Mouse (Mus musculus) cortical plate, adult 2 months (tissue): Measurements from ENCODE around the gene Praf2. TPM values are rescaled to one million over a fixed set of nuclear protein-coding genes. Genes with fewer than 3 reads are reported as not detected.

Source experiments
- H3K27ac ChIP-seq: fragments of 200-500 bp; 2 replicates; pipeline ENCODE4 v1.5.1; 2012; ENCODE audit warnings: low read length, control low read depth, inconsistent platforms; ENCODE audit not compliant: insufficient read depth
- H3K4me1 ChIP-seq: fragments of 200-500 bp; 2 replicates; pipeline ENCODE4 v1.6.1; 2011; ENCODE audit warnings: low read length; ENCODE audit not compliant: control insufficient read depth, insufficient read depth
- H3K4me3 ChIP-seq: fragments of 200-500 bp; 2 replicates; pipeline ENCODE4 v1.5.1; 2011; ENCODE audit warnings: mild to moderate bottlenecking, low read length, control low read depth; ENCODE audit not compliant: insufficient read depth
- CTCF ChIP-seq: fragments of 200-500 bp; IDR thresholded peaks from 2 replicates; pipeline ENCODE4 v1.5.1; 2011; ENCODE audit warnings: mild to moderate bottlenecking, control low read depth, low read length; ENCODE audit not compliant: insufficient read depth; ENCODE audit errors: extremely low read depth
- POLR2A ChIP-seq: fragments of 200-500 bp; IDR thresholded peaks from 2 replicates; pipeline ENCODE4 v1.6.1; 2011; ENCODE audit warnings: mild to moderate bottlenecking, low read length, control low read depth; ENCODE audit not compliant: insufficient read depth; ENCODE audit errors: extremely low read depth
- polyA plus RNA-seq: library from polyadenylated mRNA; depleted of rRNA; stranded (reverse); fragments of >200 nt; gene quantifications from 2 replicates; pipeline ENCODE4 v1.2.3, GENCODE M21; 2012

The Praf2 gene
- polyA plus RNA-seq, 1 experiment: 131 TPM

GRCm38 (mm10) chrX:7721514-7722281, 6.5 kb upstream of the Praf2 start, which contains the start of gene Gm45208:
TSS of gene Gm45208 (plus strand) at chrX:7722245.
- Histone ChIP-seq H3K27ac (peak within 1 kb of the TSS; percentile 89), H3K4me1 (no peaks in the 10 kb centered on the region), H3K4me3 (peak within 1 kb of the TSS; percentile 85)
- TF ChIP-seq POLR2A: no peak
- TF ChIP-seq CTCF: no peak

- H3K4me3 ChIP-seq: peak overlapping the region; percentile 85
- TF ChIP-seq POLR2A (no peak), CTCF (no peak)
These were observed 6.0 kb upstream of the Praf2 start for GRCm38 (mm10) chrX:7722282-7722611.

DNA sequence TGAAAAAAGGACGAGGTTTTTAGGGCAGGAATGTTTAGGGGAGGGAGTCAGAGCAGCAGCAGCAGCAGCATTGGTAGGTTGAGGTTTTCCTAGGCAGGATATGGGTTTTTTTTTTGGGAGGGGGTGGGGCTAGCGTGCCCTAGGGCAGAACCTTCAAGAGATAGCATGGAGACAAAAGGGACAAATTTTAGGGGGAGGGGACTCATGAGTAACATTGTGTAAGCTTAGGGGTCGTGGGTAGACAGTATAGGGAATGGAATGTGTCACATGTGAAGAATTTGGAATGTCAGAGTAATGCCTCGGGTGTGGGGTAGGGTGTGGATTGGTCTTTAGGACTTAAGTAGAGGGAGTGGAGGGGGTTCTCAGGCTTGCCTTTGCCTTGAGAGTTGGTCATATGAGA, 5.5 kb upstream of the Praf2 start:
- TF ChIP-seq POLR2A: no peak
- no peak for TF ChIP-seq CTCF
- no peaks in the 10 kb centered on the region for H3K4me1 ChIP-seq
- H3K4me3 ChIP-seq: peak overlapping the region; percentile 85
- H3K27ac ChIP-seq: no peak overlapping the region

More at GRCm38 (mm10) chrX:7722282-7722611, 6.0 kb upstream of the Praf2 start:
- Histone ChIP-seq H3K4me1 (no peaks in the 10 kb centered on the region), H3K27ac (peak overlapping the region; percentile 89)

DNA sequence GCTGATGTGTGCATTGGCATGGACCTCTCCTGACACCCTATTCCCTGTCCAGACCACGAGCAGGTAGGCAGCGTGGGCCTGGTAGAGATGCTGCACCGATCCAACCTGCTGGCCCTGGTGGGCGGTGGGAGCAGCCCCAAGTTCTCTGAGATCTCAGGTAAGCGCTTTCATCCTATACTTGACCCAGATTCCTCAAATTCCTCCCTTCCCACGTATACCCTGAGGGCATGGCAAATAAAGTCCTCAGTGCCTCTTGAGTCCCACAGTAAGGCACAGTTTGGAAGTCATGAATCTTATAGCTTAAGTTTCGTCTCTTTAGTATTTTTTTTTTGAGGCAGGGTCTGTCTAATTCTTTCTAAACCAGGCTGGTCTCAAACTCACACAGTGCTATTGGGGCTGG, 4.1 kb upstream of the Praf2 start:
- no peak overlapping the region for H3K4me3 ChIP-seq
- no peak overlapping the region for H3K27ac ChIP-seq
- TF ChIP-seq POLR2A (no peak), CTCF (no peak)
- no peaks in the 10 kb centered on the region for H3K4me1 ChIP-seq

GRCm38 (mm10) chrX:7725841-7726240, 2.4 kb upstream of the Praf2 start:
- TF ChIP-seq CTCF (no peak), POLR2A (no peak)
- no peaks in the 10 kb centered on the region for H3K4me1 ChIP-seq
- H3K4me3 ChIP-seq: no peak overlapping the region
- no peak overlapping the region for H3K27ac ChIP-seq

DNA sequence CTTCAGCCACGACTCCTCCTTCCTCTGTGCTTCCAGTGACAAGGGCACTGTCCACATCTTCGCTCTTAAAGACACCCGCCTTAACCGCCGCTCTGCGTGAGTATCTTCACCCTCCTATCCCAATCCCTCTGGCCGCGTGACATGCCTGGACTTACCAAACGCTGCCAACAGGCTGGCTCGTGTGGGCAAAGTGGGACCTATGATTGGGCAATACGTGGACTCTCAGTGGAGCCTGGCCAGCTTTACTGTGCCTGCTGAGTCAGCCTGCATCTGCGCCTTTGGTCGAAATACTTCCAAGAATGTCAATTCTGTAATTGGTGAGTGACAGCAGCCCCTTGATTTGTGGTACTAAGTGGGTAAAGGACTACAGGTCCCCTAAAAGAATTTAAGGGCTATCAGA, 1.1 kb upstream of the Praf2 start:
- no peak overlapping the region for H3K27ac ChIP-seq
- no peaks in the 10 kb centered on the region for H3K4me1 ChIP-seq
- H3K4me3 ChIP-seq: no peak overlapping the region
- no peak for TF ChIP-seq CTCF
- no peak for TF ChIP-seq POLR2A

GRCm38 (mm10) chrX:7728922-7729265, 655 bp downstream of the Praf2 start:
- H3K27ac ChIP-seq: no peak overlapping the region

GRCm38 (mm10) chrX:7733571-7734156, 5.4 kb downstream of the Praf2 start:
- TF ChIP-seq POLR2A: no peak
- peak; percentile 19; the same call in 1 of the 2 replicates for TF ChIP-seq CTCF
- H3K27ac ChIP-seq: no peak overlapping the region
- no peak overlapping the region for H3K4me3 ChIP-seq
- H3K4me1 ChIP-seq: no peaks in the 10 kb centered on the region

More at GRCm38 (mm10) chrX:7728922-7729265, 655 bp downstream of the Praf2 start:
- TF ChIP-seq CTCF: no peak
- TF ChIP-seq POLR2A: no peak
- Histone ChIP-seq H3K4me1 (no peaks in the 10 kb centered on the region), H3K4me3 (peak overlapping the region; percentile 76)

DNA sequence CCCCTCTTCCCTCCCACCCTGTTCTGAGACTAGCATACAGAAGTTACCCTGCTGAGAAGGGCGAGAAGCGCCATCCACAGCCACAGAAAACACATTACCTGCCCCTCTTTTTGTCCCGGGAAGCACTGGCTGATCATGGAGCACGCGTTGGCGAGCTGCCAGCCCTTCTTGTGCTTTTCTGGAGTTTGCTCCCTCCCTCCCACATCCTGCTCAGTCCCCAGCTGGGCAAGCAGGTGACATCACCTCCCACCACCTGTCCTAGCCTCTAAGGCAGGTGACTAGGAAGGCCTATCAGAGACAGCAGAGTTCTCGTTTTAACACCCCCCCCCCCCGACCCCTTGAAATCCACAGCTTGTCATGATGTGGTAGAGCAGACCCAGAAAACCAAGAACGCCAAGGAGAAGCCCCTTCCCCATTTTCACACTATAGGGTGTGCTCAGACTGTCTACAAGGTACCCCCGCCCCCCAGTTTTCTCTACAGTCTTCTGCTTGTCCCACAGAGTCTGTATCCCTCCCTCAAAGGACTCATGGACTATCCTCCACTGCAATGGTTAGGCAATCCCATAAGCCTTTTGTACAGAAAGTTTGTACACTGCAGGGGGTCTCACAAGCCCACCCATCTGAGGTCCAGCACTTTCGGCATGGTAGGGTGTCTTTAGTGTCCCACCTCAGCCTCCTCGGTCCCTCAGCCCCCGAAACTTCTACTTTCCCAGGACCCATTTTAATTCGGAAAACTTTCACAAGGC, 11.3 kb downstream of the Praf2 start:
- Histone ChIP-seq H3K4me3 (no peak overlapping the region), H3K27ac (no peak overlapping the region)

More for the DNA sequence above, 11.3 kb downstream of the Praf2 start:
- TF ChIP-seq POLR2A (no peak), CTCF (no peak)
- H3K4me1 ChIP-seq: no peaks in the 10 kb centered on the region
